Mouse (Mus musculus): ENCODE results near the gene Flt1.
"Not testable (repeated sequence)": the region's sequence is repeated elsewhere in the genome, so short reads cannot be mapped to it uniquely, and the experiment has no call there.

Flt1 gene

DNA sequence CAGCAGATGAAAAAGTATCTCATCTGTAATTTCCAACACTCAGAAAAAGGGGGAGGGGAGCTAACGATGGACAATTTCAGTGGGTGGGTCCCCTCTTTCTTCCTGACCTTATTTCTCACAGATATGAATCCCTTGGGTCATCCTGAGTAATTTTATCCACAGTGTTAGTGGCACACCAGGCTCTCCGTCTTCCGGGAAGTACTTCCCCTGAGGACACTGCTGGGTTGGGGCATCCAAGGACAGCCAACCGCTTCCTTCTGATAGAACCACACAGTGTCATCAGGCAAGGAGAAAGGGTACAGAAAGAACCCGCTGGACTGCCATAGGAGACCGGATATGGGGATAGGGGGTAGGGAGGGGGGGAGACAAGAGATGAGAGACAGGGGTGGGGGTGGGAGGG, 111.2 kb downstream of the Flt1 start:
- in situ Hi-C loops (cut with MboI, MseI): no loop called here

DNA sequence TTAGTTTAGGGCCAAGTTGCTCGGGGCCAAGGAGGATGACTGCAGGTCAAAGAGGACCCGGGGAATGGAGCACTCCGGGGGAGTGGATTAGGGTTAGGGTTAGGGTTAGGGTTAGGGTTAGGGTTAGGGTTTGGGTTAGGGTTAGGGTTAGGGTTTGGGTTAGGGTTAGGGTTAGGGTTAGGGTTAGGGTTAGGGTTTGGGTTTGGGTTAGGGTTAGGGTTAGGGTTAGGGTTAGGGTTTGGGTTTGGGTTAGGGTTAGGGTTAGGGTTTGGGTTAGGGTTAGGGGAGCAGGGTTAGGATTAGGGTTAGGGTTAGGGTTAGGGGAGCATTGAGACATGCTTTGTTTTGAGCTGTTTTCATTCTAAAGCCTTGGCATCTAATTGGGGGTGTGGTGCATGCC, 114.5 kb downstream of the Flt1 start:
- in situ Hi-C loops (cut with MboI, MseI): not testable (repeated sequence)

DNA sequence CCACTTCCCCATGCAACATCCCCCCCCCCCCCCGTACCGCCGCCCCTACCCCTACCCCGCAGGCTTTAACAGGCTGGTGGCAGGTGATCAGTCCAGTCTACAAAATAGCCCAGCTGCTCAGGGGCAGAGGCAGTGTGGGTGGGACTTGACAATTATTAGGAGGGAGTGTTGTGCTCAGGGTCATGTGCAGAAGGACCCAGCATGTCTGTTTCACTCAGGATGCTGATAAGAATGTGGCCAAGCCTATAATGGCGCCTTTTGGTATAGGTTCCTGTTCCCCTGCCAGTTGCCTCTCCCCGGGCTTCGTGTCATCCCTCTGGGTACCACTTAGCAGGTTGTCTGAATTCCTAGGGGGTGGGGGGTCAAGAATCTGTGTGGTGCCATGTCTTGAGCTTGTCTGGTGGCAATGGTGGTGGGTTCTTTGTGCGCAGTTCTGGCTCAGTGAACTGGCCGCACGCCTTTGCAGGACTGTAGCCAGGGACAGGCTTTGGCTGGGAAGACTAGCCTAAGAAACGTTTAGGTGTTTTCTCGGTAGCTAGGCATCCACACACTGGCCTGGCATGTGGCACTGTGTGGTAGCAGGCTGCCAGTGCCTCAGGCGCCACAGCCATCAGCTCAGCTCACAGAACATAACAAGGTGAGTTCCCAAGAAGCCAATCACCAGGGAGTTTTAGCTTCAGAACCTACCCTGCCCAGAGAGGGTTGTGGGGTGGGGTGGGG, 118.4 kb downstream of the Flt1 start:
- in situ Hi-C loops (cut with MboI, MseI): loop anchor here (5.0 kb wide), 1 partner anchor 880 kb away; no protein-coding TSS in a partner anchor

DNA sequence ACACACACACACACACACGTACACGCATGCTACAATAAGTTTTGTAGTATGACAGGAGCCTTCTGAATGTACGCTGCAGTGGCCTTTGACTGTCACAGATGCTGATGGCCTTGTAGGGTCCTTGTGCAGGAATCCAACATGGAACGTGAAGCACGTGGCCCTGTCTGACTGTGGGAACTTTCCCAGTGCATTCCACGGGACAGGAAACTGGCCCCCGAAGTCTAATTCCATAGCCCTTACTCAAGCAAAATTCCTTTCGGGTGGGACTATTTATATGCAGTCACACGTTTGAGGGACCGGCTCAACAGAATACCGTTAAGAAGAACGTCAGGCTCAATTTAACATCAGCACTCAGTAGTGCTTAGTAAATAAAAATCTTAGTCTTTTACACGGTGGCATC, 119.1 kb downstream of the Flt1 start:
- in situ Hi-C loops (cut with MboI, MseI): loop anchor here (5.0 kb wide), 1 partner anchor 879 kb away; no protein-coding TSS in a partner anchor

DNA sequence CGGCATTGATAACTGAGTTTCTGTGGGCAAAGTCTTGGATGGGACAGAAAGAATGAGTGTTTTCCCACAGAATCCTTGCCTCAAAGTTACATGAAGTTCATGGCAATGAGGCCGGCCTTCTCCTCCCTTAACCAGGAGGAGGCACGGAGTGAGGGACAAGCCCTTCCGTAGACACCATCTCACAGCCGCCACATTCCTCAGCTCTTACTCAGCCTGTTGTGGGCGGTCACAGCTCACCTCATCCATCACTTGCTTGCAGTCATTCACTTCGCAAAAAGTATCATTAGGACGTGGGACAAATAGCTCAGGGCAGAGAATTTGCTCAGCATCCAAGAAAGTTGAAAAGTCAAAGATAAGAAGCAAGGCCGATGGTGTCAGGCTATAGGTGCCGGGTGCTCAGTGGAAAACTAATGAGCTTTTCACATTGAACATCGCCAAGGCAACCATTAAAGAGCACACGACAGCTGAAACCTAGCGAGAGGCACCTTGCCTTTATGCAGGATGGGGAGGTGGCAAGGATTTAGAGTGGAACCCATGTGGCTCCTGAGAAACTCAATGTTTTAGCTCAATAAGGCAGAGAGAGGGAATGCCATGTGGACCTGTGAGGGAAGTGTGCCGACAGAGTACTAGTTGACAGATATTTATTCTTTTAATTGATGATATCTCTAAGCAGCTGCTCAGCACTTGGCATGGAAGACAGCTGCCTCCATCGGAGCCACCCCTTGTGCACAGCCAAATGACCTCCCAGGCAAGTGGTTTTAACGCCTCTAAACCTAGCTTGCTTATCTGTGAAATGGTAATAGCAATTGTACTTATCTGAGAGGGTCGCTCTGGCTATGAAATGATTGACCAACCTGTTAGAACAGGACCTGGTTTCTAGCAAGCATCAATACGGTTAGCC, 124.1 kb downstream of the Flt1 start:
- in situ Hi-C loops (cut with MboI, MseI): no loop called here

DNA sequence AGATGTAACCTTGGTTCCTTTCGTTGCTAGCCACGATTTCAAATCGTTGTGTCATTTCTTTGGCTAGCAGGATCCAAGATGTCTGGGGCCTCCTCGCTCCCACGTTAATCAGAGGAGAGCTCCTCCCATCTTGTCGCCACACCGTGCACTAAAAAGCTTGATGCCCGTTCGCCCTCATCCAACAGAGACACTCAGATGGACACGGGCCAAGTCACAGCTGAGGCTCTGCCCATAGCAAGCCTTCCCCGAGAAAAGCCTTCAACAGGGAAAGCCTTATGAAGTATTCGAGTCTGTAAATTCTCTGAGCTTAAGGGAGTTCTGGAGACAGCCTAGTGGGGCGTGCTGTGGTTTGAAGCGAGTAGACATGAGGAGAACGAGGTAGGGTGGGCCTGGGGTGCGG, 128.0 kb downstream of the Flt1 start:
- in situ Hi-C loops (cut with MboI, MseI): no loop called here

DNA sequence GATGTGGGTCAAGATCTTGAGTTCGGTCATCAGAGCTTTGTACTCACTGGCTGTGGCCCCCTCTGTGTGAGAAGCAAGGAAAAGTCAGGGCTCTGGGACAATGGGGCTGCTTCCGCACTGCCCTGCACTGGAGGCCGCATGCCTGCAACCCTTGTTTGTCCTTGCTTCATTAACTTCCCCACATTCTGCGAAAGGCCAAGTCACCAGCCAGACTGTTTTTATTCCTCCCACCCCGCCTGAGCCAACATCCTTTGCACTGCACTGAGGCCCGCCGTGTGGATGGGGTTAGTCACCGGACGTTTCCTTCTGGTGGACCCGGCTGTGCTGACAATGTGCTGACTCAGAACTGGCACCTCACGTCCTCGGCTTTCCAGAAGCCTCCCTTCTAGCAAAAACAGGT, 136.0 kb downstream of the Flt1 start:
- in situ Hi-C loops (cut with MboI, MseI): no loop called here

DNA sequence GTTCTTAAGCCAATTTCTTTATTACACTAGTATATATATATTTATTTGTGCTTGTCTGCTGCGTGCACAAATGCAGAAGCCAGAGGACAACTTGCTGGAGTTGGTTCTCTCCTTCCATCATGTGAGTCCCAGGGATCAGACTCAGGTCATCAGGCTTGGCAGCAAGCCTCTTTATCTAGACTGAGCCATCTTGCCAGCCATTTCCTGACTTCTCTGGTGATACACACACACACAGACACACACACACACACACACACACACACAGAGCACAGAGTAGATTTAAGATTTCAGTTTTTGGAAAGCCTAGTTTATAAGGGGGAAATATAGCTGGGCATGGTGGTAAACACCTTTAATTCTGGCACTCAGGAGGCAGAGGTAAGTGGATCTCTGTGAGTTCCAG, 140.7 kb downstream of the Flt1 start:
- in situ Hi-C loops (cut with MboI, MseI): no loop called here

DNA sequence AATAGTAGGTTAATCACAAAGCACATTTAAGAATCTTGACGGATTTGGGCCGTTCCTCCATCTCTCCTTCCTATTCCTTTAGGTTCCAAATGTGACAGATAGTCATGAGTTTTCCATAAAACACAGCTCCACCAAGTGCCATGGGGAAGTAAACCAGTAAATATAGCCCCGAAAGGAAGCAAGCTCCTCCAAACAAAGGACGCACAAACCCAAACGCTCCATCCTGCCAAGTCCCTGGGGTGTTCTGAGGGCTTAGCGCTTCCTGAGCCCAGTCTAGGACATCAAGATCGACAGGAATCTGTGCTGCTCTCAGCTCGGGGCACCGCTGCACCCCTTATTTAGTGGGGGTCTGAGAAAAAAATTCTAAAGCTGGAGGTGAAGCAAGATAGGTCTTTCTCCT, 141.2 kb downstream of the Flt1 start:
- in situ Hi-C loops (cut with MboI, MseI): no loop called here

DNA sequence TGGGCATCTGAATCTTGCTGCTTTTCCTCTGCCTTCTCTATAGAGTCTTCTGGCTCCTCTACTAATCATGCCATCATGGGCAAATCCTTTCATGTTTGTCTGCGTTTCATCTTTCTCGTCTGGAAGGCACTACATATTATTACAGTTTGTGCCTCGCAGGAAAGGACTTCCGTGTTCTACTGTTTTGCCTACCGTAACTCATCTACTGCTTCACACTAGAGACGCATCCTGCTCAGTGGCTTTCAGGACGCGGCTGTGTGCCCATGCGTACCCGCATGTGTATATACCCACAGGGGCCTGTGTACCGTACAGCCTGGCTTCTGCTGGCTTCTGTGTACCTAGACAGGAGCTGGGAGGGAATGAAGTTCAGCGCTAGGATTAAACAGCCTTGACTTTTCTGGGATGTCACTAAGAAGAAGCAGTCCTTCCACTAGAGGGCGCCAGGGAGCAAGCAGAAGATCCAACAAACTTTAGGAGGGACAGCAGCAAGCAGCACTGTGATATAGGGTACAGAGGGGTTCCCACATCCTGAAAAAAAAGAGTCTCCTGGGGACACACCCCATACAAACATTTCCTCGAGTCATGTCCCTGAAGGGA, 142.0 kb downstream of the Flt1 start:
- in situ Hi-C loops (cut with MboI, MseI): no loop called here

DNA sequence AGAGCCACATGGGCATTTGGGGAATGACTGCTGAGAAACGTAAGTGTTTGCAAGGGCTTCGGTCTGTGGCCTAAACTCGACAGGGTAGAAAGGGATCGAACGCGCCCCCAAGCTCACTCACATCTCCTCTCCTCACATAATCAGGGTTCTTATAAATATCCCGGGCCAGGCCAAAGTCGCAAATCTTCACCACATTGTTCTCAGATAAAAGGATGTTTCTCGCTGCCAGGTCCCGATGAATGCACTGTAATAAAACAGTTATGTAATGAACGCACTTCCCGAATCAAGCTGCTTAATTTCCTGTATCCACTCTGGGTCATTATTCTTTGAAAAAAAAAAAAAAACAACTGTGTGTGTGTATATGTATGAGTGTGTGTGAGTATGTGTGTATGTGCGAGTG, 145.6 kb downstream of the Flt1 start:
- in situ Hi-C loops (cut with MboI, MseI): no loop called here

DNA sequence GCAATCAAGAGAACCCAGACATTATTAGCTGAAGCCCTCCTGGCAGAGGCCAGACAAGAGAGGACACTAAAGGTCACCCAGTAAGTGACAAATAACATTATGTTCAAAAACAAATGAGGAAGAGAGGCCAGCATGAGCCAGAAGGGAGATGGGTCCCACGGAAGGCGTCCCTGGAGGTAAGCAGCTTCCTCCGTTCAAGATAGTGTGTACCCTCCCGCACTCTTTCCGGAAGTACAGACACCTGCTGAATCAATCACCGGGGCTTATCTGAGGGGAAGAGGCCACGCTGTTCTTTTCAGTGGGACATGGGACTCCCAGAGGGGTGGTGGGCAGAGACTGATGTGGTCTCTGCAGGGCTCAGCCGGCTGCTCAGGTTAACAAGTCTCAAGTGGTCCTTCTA, 146.1 kb downstream of the Flt1 start:
- in situ Hi-C loops (cut with MboI, MseI): loop anchor here (10.0 kb wide), 1 partner anchor 265 kb away; no protein-coding TSS in a partner anchor

DNA sequence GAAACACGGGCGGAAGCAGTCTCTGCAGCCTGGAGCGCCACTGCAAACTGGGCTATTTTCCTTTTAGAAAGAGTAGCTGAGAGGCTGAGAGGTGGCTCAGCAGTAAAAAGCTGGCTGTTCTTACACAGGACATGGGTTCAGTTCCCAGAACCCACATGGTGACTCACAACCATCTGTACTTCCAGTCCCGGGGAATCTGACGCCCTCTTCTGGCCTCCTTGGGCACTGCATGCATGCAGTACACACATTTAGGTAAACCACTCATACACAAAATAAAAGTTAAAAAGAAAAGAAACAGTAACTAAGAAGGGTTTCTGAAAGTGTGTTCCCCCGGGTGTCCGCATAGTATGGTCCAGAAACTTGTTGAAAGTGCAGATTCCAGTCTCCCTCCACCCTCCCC, 146.7 kb downstream of the Flt1 start:
- in situ Hi-C loops (cut with MboI, MseI): loop anchor here (10.0 kb wide), 1 partner anchor 266 kb away; no protein-coding TSS in a partner anchor

DNA sequence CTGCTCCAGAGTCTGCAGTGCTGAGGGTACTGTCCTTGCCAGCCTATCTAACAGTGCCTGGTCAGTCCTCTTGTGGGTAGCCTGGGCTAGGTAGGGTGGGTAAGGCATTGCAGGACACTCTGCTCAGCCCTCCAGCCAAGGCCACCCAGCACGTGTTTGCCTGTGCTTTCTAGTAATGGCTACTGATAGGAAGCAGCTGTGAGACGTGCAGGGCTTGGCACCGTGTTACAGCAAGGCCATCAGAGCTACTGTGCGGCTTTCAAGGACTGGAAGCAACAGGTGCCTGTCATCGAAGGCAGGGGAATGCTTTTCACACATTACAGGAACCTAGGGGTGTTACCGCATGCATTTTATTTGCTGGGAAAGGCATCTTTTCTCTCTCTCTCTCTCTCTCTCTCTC, 148.8 kb downstream of the Flt1 start:
- in situ Hi-C loops (cut with MboI, MseI): loop anchor here (10.0 kb wide), 1 partner anchor 268 kb away; no protein-coding TSS in a partner anchor

DNA sequence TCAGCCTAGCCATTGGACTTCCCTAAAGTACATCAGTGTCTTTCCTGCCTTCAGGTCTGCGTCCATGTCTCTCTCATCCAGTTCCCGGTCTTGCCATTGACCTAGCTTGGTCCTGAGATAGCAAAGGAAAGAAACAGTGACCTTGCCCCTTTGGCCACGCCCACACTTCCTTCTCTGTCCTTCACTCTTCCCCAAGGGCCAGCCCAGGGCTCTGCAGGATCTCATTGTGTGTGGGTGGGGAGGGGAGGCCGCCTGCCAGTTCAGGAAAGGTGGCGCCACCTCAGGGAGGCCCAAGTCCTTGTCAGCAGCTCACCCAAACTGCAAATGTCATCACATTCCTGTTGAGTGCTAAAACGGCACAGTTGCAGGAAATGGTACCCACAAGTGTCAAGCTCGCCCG, 151.3 kb downstream of the Flt1 start:
- in situ Hi-C loops (cut with MboI, MseI): loop anchor here (10.0 kb wide), 1 partner anchor 270 kb away; no protein-coding TSS in a partner anchor

DNA sequence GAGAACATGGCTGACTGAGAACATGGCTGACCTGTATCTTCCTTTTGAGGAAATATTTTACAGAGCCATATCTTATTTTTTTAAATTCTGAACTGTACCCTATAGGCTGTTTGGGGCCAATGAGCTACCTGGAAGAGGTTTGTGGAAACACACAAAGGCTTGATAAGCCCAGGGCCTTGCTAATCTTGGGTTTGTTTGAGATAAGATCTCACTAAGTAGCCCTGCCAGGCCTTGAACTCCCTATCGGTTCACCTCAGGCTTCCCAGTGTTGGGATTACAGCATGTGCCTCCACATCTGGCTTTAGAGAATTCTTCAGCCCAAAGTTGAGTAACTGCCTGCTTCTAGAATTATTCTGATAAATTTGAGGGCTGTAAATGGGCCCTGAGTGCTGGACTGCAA, 152.3 kb downstream of the Flt1 start:
- in situ Hi-C loops (cut with MboI, MseI): loop anchor here (10.0 kb wide), 1 partner anchor 271 kb away; no protein-coding TSS in a partner anchor

DNA sequence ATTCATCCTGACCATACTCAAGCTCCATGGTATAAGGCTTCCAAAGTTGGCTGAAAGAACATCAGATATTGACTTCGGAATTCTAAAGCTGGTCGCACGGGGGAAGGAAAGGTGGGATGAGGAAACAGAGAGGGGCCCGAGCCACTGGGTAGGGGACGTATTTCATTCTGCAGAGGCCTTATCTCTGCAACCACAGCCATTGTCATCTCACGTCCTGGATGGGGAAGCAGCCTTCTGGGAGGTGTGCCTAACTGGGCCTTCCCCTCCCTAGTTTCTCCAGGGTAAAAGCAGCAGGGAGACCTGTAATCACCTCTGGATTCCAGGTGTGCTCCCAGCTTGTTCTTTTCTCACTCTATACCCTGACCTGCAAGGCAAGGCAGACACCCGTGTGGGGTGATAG, 153.1 kb downstream of the Flt1 start:
- in situ Hi-C loops (cut with MboI, MseI): loop anchor here (10.0 kb wide), 1 partner anchor 272 kb away; no protein-coding TSS in a partner anchor

DNA sequence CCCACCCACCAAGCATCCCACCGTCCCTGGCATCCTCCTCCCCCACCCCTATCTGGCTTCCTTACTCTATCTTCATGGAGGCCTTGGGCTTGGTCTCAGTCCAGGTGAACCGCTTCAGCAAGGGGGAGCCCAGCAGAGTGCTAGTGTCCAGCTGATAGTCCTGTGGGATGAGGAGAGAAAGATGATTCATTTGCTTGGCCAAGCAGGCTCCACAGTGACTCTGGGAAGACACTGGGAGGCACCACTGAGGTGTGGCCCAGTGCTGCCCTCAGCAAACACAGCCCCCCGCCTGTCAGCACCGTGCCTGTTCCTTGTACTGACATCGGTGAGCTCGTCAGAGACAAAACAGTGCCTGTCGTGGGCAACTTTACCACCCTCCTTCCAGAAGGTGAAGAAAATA, 159.5 kb downstream of the Flt1 start:
- in situ Hi-C loops (cut with MboI, MseI): no loop called here

DNA sequence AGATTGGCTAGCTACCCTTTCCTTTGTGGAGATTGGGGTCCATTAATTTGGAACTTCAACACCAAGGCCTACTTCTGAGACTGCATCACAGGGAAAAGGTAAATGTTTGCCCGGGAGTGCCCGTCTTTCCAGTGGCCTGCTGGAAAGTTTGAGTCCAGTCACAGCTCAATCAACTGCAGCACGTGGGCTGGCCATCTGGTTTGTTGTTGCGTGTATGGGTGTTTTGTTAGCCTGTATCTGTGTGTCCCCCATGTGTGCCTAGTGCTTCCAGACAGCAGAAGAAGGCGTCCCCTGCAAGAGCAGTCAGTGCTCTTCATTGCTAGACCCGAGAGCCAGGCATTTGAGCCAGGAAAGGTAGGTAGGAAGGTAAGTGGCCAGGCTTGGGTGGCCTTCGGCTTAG, 160.4 kb downstream of the Flt1 start:
- in situ Hi-C loops (cut with MboI, MseI): no loop called here

DNA sequence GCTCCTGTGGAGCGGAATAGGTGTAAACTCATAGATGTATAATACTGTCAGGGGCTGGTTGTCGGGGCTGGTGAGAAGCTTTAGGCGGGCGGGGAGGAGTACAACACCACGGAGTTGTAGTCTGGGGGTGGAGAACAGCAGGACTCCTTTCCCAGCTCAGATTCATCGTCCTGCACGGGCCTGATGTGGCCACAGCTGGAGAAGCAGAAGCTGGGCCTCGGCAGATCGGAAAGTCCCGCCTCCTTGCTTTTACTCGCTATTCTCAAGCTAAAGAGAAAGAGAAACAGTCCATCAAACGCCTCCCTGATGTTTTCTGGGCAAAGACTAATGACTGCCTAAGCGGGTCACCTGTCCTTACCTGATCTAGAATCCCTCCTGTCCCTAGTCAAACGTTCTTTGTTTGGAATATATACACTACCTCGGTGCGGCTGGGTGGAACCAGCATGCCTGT, 161.6 kb downstream of the Flt1 start:
- in situ Hi-C loops (cut with MboI, MseI): no loop called here

DNA sequence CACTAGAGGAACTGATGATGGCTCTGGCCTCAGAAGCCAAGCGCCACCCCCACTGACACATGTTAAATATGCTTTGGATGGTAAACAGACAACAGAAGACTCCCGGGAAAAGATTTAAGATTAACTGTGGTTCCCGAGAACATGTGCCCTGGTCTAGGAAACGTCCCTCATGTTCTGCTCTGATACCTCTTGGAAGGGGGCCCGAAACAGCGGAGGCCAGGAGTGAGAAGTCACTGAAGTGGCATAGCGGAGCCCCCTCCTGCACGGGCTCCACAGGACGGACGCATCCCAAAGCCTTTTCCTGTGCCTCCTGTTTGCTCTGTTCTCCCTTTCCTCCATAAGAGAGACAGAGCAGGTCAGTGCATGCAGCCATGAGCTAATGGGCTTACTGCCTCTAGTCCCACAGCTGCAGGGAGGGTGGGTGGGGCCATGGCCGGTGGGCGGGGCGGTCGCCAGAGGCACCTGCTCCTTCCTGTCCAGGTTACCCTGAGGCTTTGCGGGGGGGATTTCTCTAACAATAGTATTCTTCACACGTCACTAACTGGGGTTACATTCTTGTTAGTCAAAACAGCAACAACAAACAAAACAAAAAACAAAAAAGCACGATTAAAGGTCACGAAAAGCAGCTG, 162.2 kb downstream of the Flt1 start:
- in situ Hi-C loops (cut with MboI, MseI): no loop called here

DNA sequence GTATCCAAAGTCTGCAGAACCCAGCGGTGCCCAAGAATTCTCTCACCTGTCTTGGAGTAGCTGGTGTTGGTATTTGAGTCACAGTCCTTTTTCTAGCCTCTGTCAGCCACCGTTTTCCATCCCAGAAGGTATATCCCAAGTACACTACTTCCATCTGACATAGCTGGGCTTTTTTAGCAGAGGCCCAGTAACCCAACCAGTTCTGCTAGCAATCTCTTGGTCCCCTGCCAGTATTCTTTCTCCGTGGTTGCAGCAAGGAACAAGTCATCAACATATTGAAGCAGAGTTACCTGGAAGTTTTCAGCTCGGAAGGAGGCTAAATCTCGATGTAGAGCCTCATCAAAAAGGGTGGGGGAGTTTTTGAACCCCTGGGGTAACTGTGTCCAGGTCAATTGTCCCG, 168.2 kb downstream of the Flt1 start:
- in situ Hi-C loops (cut with MboI, MseI): not testable (repeated sequence)

Measured in regulatory T cell (primary cell).